Mouse (Mus musculus): Measurements from ENCODE around the gene Fli1. TPM values are rescaled to one million over a fixed set of nuclear protein-coding genes. Genes with fewer than 3 reads are reported as not detected.

Fli1 gene
- polyA plus RNA-seq, 1 experiment, result not detected

GRCm38 (mm10) chr9:32502256-32503010, 40.2 kb downstream of the Fli1 start:
- Histone ChIP-seq H3K36me3 (ENCODE audit: control insufficient read depth, insufficient read depth) (no peaks in the 10 kb centered on the region), H3K79me2 (ENCODE audit: control insufficient read depth, insufficient read depth) (no peaks in the 10 kb centered on the region), H3ac (ENCODE audit: control insufficient read depth, insufficient read length) (no peak overlapping the region), H3K27me3 (ENCODE audit: control insufficient read depth, insufficient read depth, insufficient read length) (peaks cover 71% of the 10 kb centered on the region), H3K4me2 (ENCODE audit: low read depth) (no peak overlapping the region), H3K4me3 (no peak overlapping the region)
- no peak for TF ChIP-seq POLR2AphosphoS2 (IDR thresholded peaks at IDR 0.05; ENCODE audit: insufficient read length, low read depth)
- TF ChIP-seq TCF3 (IDR thresholded peaks at IDR 0.05; ENCODE audit: insufficient read length, low read depth), result no peak
- no peak for TF ChIP-seq USF1 (IDR thresholded peaks at IDR 0.05; ENCODE audit: low read depth)
- TF ChIP-seq MAX (IDR thresholded peaks at IDR 0.05; ENCODE audit: low read depth), result no peak
- TF ChIP-seq REST (IDR thresholded peaks at IDR 0.05; ENCODE audit: insufficient read depth, insufficient read length), result no peak
- no peak for TF ChIP-seq MYOG (IDR thresholded peaks at IDR 0.05; ENCODE audit: control insufficient read depth in 1 of 3, insufficient read depth in 1 of 3, insufficient read length in 2 of 3, low read depth in 2 of 3)
- TF ChIP-seq MYOD1 (IDR thresholded peaks at IDR 0.05; ENCODE audit: control insufficient read depth in 1 of 3, insufficient read length in 2 of 3, low read depth in 2 of 3), result no peak
- TF ChIP-seq CEBPB (IDR thresholded peaks at IDR 0.05; ENCODE audit: insufficient read depth, poor library complexity, severe bottlenecking), result no peak
- TF ChIP-seq TCF12 (IDR thresholded peaks at IDR 0.05; ENCODE audit: insufficient read depth, poor library complexity, severe bottlenecking), result no peak
- TF ChIP-seq SRF (IDR thresholded peaks at IDR 0.05; ENCODE audit: control insufficient read depth, insufficient read length, low read depth), result no peak
- no peak for TF ChIP-seq E2F4 (IDR thresholded peaks at IDR 0.05; ENCODE audit: insufficient read depth)
- TF ChIP-seq POLR2A (IDR thresholded peaks at IDR 0.05; ENCODE audit: insufficient read length, low read depth), result no peak

GRCm38 (mm10) chr9:32500886-32501285, 41.8 kb downstream of the Fli1 start:
- no peak overlapping the region for H3K4me2 ChIP-seq (ENCODE audit: low read depth)
- peaks cover 56% of the 10 kb centered on the region for H3K27me3 ChIP-seq (ENCODE audit: control insufficient read depth, insufficient read depth, insufficient read length)

GRCm38 (mm10) chr9:32500063-32500462, 42.6 kb downstream of the Fli1 start:
- peaks cover 53% of the 10 kb centered on the region for H3K27me3 ChIP-seq (ENCODE audit: control insufficient read depth, insufficient read depth, insufficient read length)
- H3K4me3 ChIP-seq, result no peak overlapping the region
- H3ac ChIP-seq (ENCODE audit: control insufficient read depth, insufficient read length), result no peak overlapping the region
- H3K36me3 ChIP-seq (ENCODE audit: control insufficient read depth, insufficient read depth), result no peaks in the 10 kb centered on the region
- H3K4me2 ChIP-seq (ENCODE audit: low read depth), result no peak overlapping the region
- no peak for TF ChIP-seq USF1 (IDR thresholded peaks at IDR 0.05; ENCODE audit: low read depth)
- no peak for TF ChIP-seq CEBPB (IDR thresholded peaks at IDR 0.05; ENCODE audit: insufficient read depth, poor library complexity, severe bottlenecking)
- TF ChIP-seq TCF12 (IDR thresholded peaks at IDR 0.05; ENCODE audit: insufficient read depth, poor library complexity, severe bottlenecking), result no peak
- no peak for TF ChIP-seq MYOD1 (IDR thresholded peaks at IDR 0.05; ENCODE audit: control insufficient read depth in 1 of 3, insufficient read length in 2 of 3, low read depth in 2 of 3)
- TF ChIP-seq POLR2A (IDR thresholded peaks at IDR 0.05; ENCODE audit: insufficient read length, low read depth), result no peak
- no peak for TF ChIP-seq REST (IDR thresholded peaks at IDR 0.05; ENCODE audit: insufficient read depth, insufficient read length)
- TF ChIP-seq MYOG (IDR thresholded peaks at IDR 0.05; ENCODE audit: control insufficient read depth in 1 of 3, insufficient read depth in 1 of 3, insufficient read length in 2 of 3, low read depth in 2 of 3), result no peak
- no peak for TF ChIP-seq MAX (IDR thresholded peaks at IDR 0.05; ENCODE audit: low read depth)
- no peak for TF ChIP-seq E2F4 (IDR thresholded peaks at IDR 0.05; ENCODE audit: insufficient read depth)
- TF ChIP-seq TCF3 (IDR thresholded peaks at IDR 0.05; ENCODE audit: insufficient read length, low read depth), result no peak
- no peak for TF ChIP-seq POLR2AphosphoS2 (IDR thresholded peaks at IDR 0.05; ENCODE audit: insufficient read length, low read depth)
- TF ChIP-seq SRF (IDR thresholded peaks at IDR 0.05; ENCODE audit: control insufficient read depth, insufficient read length, low read depth), result no peak
- H3K79me2 ChIP-seq (ENCODE audit: control insufficient read depth, insufficient read depth), result no peaks in the 10 kb centered on the region

More at GRCm38 (mm10) chr9:32500886-32501285, 41.8 kb downstream of the Fli1 start:
- H3K4me3 ChIP-seq, result no peak overlapping the region
- H3K36me3 ChIP-seq (ENCODE audit: control insufficient read depth, insufficient read depth), result no peaks in the 10 kb centered on the region
- TF ChIP-seq MAX (IDR thresholded peaks at IDR 0.05; ENCODE audit: low read depth) (no peak), POLR2AphosphoS2 (IDR thresholded peaks at IDR 0.05; ENCODE audit: insufficient read length, low read depth) (no peak), MYOD1 (IDR thresholded peaks at IDR 0.05; ENCODE audit: control insufficient read depth in 1 of 3, insufficient read length in 2 of 3, low read depth in 2 of 3) (no peak), MYOG (IDR thresholded peaks at IDR 0.05; ENCODE audit: control insufficient read depth in 1 of 3, insufficient read depth in 1 of 3, insufficient read length in 2 of 3, low read depth in 2 of 3) (no peak), POLR2A (IDR thresholded peaks at IDR 0.05; ENCODE audit: insufficient read length, low read depth) (no peak), TCF12 (IDR thresholded peaks at IDR 0.05; ENCODE audit: insufficient read depth, poor library complexity, severe bottlenecking) (no peak), USF1 (IDR thresholded peaks at IDR 0.05; ENCODE audit: low read depth) (no peak)
- no peak overlapping the region for H3ac ChIP-seq (ENCODE audit: control insufficient read depth, insufficient read length)
- no peaks in the 10 kb centered on the region for H3K79me2 ChIP-seq (ENCODE audit: control insufficient read depth, insufficient read depth)

- H3K79me2 ChIP-seq (ENCODE audit: control insufficient read depth, insufficient read depth), result no peaks in the 10 kb centered on the region
- H3K36me3 ChIP-seq (ENCODE audit: control insufficient read depth, insufficient read depth), result no peaks in the 10 kb centered on the region
- TF ChIP-seq POLR2AphosphoS2 (IDR thresholded peaks at IDR 0.05; ENCODE audit: insufficient read length, low read depth) (no peak), TCF12 (IDR thresholded peaks at IDR 0.05; ENCODE audit: insufficient read depth, poor library complexity, severe bottlenecking) (no peak), MAX (IDR thresholded peaks at IDR 0.05; ENCODE audit: low read depth) (no peak), SRF (IDR thresholded peaks at IDR 0.05; ENCODE audit: control insufficient read depth, insufficient read length, low read depth) (no peak), USF1 (IDR thresholded peaks at IDR 0.05; ENCODE audit: low read depth) (no peak), MYOD1 (IDR thresholded peaks at IDR 0.05; ENCODE audit: control insufficient read depth in 1 of 3, insufficient read length in 2 of 3, low read depth in 2 of 3) (no peak), REST (IDR thresholded peaks at IDR 0.05; ENCODE audit: insufficient read depth, insufficient read length) (no peak), TCF3 (IDR thresholded peaks at IDR 0.05; ENCODE audit: insufficient read length, low read depth) (no peak), E2F4 (IDR thresholded peaks at IDR 0.05; ENCODE audit: insufficient read depth) (no peak), POLR2A (IDR thresholded peaks at IDR 0.05; ENCODE audit: insufficient read length, low read depth) (no peak), MYOG (IDR thresholded peaks at IDR 0.05; ENCODE audit: control insufficient read depth in 1 of 3, insufficient read depth in 1 of 3, insufficient read length in 2 of 3, low read depth in 2 of 3) (no peak), CEBPB (IDR thresholded peaks at IDR 0.05; ENCODE audit: insufficient read depth, poor library complexity, severe bottlenecking) (no peak)
- peaks cover 51% of the 10 kb centered on the region for H3K27me3 ChIP-seq (ENCODE audit: control insufficient read depth, insufficient read depth, insufficient read length)
- no peak overlapping the region for H3K4me2 ChIP-seq (ENCODE audit: low read depth)
- no peak overlapping the region for H3ac ChIP-seq (ENCODE audit: control insufficient read depth, insufficient read length)
- H3K4me3 ChIP-seq, result no peak overlapping the region
Measured at GRCm38 (mm10) chr9:32499469-32499868, 43.2 kb downstream of the Fli1 start.

All from myocyte (in vitro differentiated cells).